Mouse (Mus musculus) MN1 (cell line): ENCODE measurements around the gene Agtrap.
A peak's percentile ranks its signal among the peaks of the same experiment; 100 is the strongest.

Experiments used
- DNase-seq: peaks from one replicate; pipeline ENCODE4 v3.0.0-alpha.2; 2016; ENCODE audit warnings: low spot score

Agtrap gene

GRCm38 (mm10) chr4:148104146-148104545 is 16.3 kb upstream of the Agtrap start:
- no peak for DNase-seq

DNA sequence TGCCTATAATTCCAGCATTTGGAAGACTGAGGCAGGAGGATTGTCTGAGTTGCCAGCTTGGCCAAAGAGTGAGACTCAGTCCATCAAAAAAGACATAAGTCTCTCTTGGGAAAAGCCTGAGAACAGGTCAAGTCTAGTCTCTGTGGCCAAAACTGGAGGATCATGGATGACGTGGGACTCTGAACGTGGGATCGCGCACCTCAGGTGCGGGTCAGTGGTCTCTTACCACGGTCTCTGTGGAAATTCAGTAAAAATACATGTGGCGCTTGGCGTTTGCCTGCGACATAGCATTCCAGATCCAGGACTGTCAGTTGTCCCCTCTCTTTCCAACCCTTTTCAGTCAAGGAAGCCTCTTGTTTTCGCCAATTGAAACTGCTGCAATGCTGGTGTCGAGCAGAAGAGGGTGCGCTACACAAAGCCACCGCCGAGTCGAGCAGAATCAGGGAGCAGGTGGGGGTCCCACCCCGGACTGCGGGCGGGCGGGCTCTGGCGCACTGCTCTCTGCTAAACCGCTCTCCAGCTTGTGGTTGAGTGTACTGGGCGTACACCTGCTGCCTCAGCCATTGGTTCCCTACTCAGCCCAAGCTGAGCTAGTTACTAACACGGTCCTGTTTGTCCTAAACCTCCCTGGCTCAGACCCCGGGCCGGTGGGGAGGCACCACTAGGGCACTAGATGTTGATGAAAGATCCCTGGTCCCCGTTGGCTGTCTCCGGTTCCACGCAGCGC is 14.1 kb upstream of the Agtrap start:
- DNase-seq, result no peak

- DNase-seq, result no peak
These were observed 10.8 kb upstream of the Agtrap start for GRCm38 (mm10) chr4:148098666-148099065.

DNA sequence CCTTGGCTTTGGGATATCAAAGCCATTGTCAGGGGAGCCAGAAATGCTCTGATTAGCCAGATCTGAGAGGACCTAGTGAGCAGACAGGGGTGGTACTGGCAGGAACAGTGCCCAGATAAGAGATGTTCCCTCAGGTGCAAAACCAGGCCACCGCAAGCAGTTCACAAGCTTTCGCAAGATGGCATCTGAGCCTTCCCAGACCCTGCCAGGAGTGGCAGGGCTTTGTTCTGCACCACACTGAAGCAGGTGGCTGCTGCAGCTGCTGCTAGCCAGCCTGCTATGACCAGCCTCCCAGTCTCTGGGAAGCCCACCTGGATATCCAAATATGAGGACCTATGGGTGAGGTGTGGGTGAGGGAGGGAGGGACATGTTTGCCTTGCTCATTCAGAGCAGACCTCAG is 10.1 kb upstream of the Agtrap start:
- no peak for DNase-seq

- DNase-seq, result no peak
These were observed 7.2 kb upstream of the Agtrap start for GRCm38 (mm10) chr4:148095081-148095480.

DNA sequence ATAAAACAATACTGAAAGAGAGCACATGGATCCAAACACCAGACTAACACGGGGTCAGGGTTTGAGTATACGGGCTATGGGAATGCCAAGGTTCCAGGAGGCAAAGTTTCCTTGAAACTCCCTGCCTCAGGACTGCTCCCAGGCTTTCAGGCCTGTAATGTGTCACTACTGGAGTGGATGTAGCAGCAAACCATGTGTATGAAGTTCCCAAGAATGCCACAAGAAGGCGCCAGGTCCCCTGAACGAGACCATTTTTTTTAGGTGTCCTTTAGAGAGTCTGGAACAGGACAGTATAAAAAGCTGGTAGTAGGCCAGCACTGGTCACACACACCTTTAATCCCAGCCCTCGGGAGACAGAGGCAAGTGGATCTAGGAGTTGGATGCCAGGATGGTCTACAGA is 6.3 kb upstream of the Agtrap start:
- no peak for DNase-seq

GRCm38 (mm10) chr4:148092551-148093271 is 4.9 kb upstream of the Agtrap start:
- DNase-seq, result no peak

DNA sequence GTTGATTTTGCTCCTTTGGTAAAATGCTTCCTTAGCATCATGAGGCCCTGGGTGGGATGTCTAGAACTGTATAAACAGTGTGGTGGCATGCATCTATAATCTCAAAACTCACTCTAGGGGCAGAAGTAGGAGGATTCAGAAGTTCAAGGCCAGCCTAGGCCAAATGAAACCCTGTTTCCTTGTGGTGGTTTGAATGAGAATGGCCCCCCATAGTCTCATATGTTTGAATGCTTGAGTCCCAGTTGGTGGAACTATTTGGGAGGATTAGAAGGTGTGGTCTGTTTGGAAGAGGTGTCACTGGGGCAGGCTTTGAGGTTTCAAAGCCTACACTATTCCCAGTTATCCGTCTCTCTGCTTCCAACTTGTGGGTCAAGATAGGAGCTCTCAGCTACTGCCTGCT is 3.4 kb upstream of the Agtrap start:
- no peak for DNase-seq

DNA sequence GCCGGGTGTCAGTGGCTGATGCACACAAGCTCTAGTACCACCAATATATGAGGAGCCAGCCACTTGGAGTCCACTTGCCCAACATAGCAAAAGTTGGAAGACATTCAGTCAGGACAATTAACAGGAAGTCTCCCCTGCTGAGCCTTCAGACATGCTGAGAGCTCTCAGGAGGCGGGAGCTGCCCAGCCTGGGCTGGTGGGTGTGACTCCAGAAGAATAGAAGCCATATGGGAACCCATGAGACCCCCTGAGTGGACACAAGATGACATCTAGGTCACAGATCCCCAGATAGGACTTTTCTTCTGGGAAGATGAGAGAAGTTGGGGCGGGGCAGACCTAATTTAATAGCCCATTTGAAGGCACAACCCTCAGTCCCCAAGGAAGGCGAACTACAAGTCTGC is 1.3 kb upstream of the Agtrap start:
- no peak for DNase-seq

- no peak for DNase-seq
These were observed 532 bp downstream of the Agtrap start for GRCm38 (mm10) chr4:148087091-148087906.

DNA sequence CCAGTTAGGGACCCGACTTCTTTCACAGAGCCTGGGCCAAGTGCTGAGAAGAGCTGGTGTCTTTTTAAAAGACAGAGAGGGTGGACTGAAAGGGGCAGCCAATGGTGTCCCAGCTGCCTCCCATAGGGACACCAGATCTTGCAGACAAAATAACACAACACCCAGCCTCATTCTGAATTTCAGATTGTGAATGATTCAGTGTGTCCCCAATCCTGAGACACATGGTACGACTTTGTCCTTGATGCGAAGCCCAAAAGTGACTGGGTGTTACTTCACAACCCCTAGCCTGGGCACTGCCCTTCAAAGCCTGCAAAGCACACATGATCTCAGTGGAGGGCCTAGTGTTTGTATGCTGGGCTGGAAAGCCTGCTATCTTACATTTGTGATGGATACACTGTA is 1.9 kb downstream of the Agtrap start:
- no peak for DNase-seq

- DNase-seq, result no peak
These were observed 2.5 kb downstream of the Agtrap start for GRCm38 (mm10) chr4:148085131-148085906.

GRCm38 (mm10) chr4:148084261-148084714 is 3.5 kb downstream of the Agtrap start:
- no peak for DNase-seq

DNA sequence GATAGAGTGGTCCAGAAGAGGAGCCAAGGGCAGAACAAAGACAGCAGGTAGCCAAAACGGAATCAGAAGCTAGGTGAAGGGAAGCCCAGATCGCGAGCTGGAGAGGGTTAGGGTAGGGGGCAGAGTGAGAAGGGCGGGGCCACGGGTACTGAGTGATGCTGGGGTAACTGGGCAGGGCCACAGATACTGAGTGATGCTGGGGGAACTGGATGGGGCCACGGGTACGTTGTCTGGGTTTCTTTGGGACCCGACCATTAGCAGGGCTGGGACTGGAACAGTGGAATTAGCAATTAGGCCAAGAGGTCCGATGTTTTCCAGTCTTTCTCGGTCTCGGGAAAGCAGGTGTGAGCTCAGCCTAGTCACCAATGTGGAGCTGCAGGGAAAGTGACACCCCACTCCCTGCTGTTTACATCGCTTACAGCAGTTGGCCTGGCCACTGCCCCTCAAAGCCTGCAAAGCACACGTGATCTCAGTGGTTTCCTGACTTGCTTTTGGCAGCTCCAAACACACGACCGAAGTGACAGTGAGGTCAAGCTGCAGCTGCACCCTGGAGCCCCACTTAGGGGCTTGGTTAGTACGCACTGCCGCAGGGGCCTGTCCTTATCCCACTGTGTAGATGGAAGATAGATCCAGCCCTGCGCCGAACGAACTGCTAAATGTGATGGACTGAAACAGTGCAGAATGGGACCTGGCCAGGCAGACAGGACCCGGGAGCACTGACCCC is 4.5 kb downstream of the Agtrap start:
- no peak for DNase-seq

- DNase-seq, result peak; percentile 73
These were observed 5.4 kb downstream of the Agtrap start for GRCm38 (mm10) chr4:148082257-148083044.

DNA sequence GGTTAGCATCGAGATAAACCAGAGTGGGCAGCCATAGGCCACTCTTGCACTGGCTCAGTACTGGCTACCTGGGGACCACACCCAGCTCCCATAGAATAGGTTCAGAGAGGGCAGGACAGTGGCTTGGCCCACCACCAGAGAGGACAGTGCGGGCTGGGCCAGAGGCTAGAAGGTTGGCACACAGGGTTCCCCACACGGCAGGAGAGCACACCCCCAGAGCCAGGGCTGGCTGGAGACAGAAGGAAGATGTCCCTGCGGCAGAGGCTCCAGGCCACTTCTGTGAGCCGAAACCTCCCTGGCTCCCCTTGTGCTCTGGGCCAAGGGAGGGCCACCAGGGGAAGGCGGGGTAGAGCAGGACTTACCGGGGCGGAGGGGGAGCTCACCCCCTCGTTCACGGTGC is 6.6 kb downstream of the Agtrap start:
- DNase-seq, result no peak

GRCm38 (mm10) chr4:148080597-148080973 is 7.2 kb downstream of the Agtrap start:
- DNase-seq, result no peak

DNA sequence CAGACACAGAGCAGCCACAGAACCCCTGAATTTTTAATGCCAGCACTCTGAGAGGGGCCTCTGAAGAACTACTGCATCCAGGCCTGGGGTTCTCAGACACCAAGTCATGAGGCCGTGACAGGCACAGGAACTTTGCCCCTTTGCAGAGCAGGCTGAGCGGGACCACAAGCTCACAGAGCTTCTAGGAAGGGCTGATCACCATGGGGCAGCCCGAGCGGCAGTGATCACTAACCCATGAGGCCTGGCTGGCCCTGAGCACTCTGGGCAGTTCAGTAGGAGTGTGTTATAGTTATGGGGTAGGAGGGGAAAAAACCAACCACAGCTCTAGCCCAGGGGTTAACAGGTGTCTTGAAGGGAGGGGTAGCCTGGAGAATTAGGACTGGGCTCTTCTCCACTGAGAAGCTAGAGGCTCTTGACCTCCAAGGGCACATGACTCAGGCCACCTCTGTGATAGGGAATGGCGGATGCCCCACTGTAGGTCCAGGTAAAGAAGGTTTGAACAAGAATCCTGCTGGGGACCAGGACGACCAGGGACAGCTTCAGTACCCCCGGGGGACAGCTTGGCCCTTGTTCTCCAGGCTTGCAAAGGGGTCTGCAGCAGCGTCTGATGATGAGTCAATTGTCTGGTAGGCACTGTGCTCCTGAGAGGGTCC is 7.8 kb downstream of the Agtrap start:
- DNase-seq, result no peak

GRCm38 (mm10) chr4:148079212-148079611 is 8.6 kb downstream of the Agtrap start:
- DNase-seq, result no peak

- DNase-seq, result no peak
These were observed 11.9 kb downstream of the Agtrap start for GRCm38 (mm10) chr4:148075881-148076280.
